15 mouse cellular contexts compared by ENCODE assay signal in the genomic region with DNA sequence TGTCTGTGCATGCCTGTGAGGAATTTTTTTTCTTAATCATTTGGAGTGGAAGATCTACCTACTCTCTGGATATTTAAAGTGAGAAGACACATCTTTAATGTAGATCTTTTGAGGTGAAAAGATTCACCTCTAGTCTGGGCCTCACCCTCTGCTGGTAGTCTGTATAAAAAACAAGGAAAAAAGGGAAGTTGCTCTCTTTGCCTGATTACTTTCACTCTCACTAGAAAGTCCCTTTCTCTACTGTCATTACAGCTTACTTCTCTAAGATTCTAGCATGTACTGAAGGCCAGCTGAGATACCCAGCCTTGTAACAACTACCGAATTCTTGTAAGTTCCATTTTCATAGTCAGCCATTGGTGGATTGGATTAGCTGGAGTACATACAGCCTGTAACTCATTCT.
"Had no signal": no experiment of that assay in that cellular context is flagged by ENCODE, and none has a peak within 500 bp of the region (broad histone marks: within the 10 kb centered on the region; RNA-seq: fewer than 3 reads in every experiment).

No protein-coding gene starts in this region.

- H3K4me1 ChIP-seq: liver, embryonic 15.5 days; megakaryocyte, embryonic 14.5 days; midbrain, embryonic 13.5 days; midbrain, embryonic 15.5 days; neural tube, embryonic 12.5 days; stomach, embryonic 15.5 days had no signal

- H3K4me3 ChIP-seq: liver, embryonic 15.5 days; megakaryocyte, embryonic 14.5 days; midbrain, embryonic 13.5 days; midbrain, embryonic 15.5 days; neural tube, embryonic 12.5 days; stomach, embryonic 15.5 days had no signal

- H3K4me2 ChIP-seq: liver, embryonic 15.5 days; lung, embryonic 14.5 days; midbrain, embryonic 11.5 days; midbrain, embryonic 13.5 days; midbrain, embryonic 15.5 days; neural tube, embryonic 12.5 days; stomach, embryonic 15.5 days had no signal

- DNase-seq: lung, adult 18-20 months; lung, embryonic 14.5 days; lung, postnatal 10 days; lung, postnatal 4 days; right cerebral cortex, postnatal 14 days; thymus, adult 2 months; thymus, postnatal 25 days had no signal

- H3K9ac ChIP-seq: liver, embryonic 15.5 days; lung, embryonic 14.5 days; midbrain, embryonic 13.5 days; midbrain, embryonic 15.5 days; neural tube, embryonic 12.5 days; stomach, embryonic 15.5 days had no signal

- H3K9me3 ChIP-seq: liver, embryonic 15.5 days; midbrain, embryonic 13.5 days; midbrain, embryonic 15.5 days; neural tube, embryonic 12.5 days; stomach, embryonic 15.5 days had no signal

- H3K27me3 ChIP-seq: liver, embryonic 15.5 days; megakaryocyte, embryonic 14.5 days; midbrain, embryonic 13.5 days; midbrain, embryonic 15.5 days; neural tube, embryonic 12.5 days; stomach, embryonic 15.5 days had no signal

- H3K36me3 ChIP-seq: liver, embryonic 15.5 days; midbrain, embryonic 13.5 days; midbrain, embryonic 15.5 days; neural tube, embryonic 12.5 days; stomach, embryonic 15.5 days had no signal

- H3K27ac ChIP-seq: liver, embryonic 15.5 days; midbrain, embryonic 13.5 days; midbrain, embryonic 15.5 days; neural tube, embryonic 12.5 days; stomach, embryonic 15.5 days; stomach, postnatal 0 days had no signal

- ATAC-seq: midbrain, embryonic 13.5 days; midbrain, embryonic 15.5 days had no signal
